Mouse (Mus musculus): ENCODE measurements at regions not wholly inside any gene's neighbourhood (a gene's known extent, or its start where the extent isn't known, plus 50 kb on each side); places are given as distances from the start of the nearest gene placed in this dataset.

- DNase-seq, result no peak
- no peak overlapping the region for H3K27ac ChIP-seq (ENCODE audit: low read depth)
- H3K9me3 ChIP-seq (ENCODE audit: low read depth, low read length), result no peaks in the 10 kb centered on the region
- H3K27me3 ChIP-seq (ENCODE audit: insufficient read depth, low read length), result no peaks in the 10 kb centered on the region
- no peak for TF ChIP-seq CTCF (IDR thresholded peaks at IDR 0.05; ENCODE audit: low read depth)
- no peaks in the 10 kb centered on the region for H3K36me3 ChIP-seq (ENCODE audit: insufficient read depth)
- H3K4me1 ChIP-seq (ENCODE audit: insufficient read depth), result no peaks in the 10 kb centered on the region
- H3K4me2 ChIP-seq, result no peak overlapping the region
- H3K9ac ChIP-seq, result no peak overlapping the region
- no peak for ATAC-seq (ENCODE audit: insufficient read depth)
- no peak overlapping the region for H3K4me3 ChIP-seq (ENCODE audit: low read depth, low read length)
- 89% methylated on average over 1 of the region's 1 CpGs for WGBS
These were observed 309.9 kb upstream of the Megf9 start for GRCm38 (mm10) chr4:70844742-70845141.

GRCm38 (mm10) chr4:70810956-70811316 is 276.1 kb upstream of the Megf9 start:
- no peak overlapping the region for H3K4me2 ChIP-seq
- no peak overlapping the region for H3K27ac ChIP-seq (ENCODE audit: low read depth)
- TF ChIP-seq CTCF (IDR thresholded peaks at IDR 0.05; ENCODE audit: low read depth), result no peak
- no peaks in the 10 kb centered on the region for H3K36me3 ChIP-seq (ENCODE audit: insufficient read depth)
- DNase-seq (no peak), ATAC-seq (ENCODE audit: insufficient read depth) (no peak)
- no peak overlapping the region for H3K4me3 ChIP-seq (ENCODE audit: low read depth, low read length)
- H3K4me1 ChIP-seq (ENCODE audit: insufficient read depth), result no peaks in the 10 kb centered on the region
- H3K27me3 ChIP-seq (ENCODE audit: insufficient read depth, low read length), result no peaks in the 10 kb centered on the region
- 62% methylated on average over 2 of the region's 2 CpGs for WGBS
- no peak overlapping the region for H3K9ac ChIP-seq
- H3K9me3 ChIP-seq (ENCODE audit: low read depth, low read length), result no peaks in the 10 kb centered on the region

GRCm38 (mm10) chr4:70810311-70810955 is 275.6 kb upstream of the Megf9 start:
- no peaks in the 10 kb centered on the region for H3K4me1 ChIP-seq (ENCODE audit: insufficient read depth)
- no peak for TF ChIP-seq CTCF (IDR thresholded peaks at IDR 0.05; ENCODE audit: low read depth)
- DNase-seq, result peak; percentile 8

GRCm38 (mm10) chr4:70804925-70805342 is 270.1 kb upstream of the Megf9 start:
- no peak overlapping the region for H3K4me2 ChIP-seq
- no peak overlapping the region for H3K27ac ChIP-seq (ENCODE audit: low read depth)
- H3K9me3 ChIP-seq (ENCODE audit: low read depth, low read length), result no peaks in the 10 kb centered on the region
- TF ChIP-seq CTCF (IDR thresholded peaks at IDR 0.05; ENCODE audit: low read depth), result no peak
- H3K4me3 ChIP-seq (ENCODE audit: low read depth, low read length), result no peak overlapping the region
- WGBS, result 57% methylated on average over 3 of the region's 3 CpGs
- peak; percentile 19 for DNase-seq
- H3K27me3 ChIP-seq (ENCODE audit: insufficient read depth, low read length), result no peaks in the 10 kb centered on the region
- no peaks in the 10 kb centered on the region for H3K36me3 ChIP-seq (ENCODE audit: insufficient read depth)
- H3K4me1 ChIP-seq (ENCODE audit: insufficient read depth), result no peaks in the 10 kb centered on the region
- H3K9ac ChIP-seq, result no peak overlapping the region
- ATAC-seq (ENCODE audit: insufficient read depth), result no peak

More at GRCm38 (mm10) chr4:70810311-70810955, 275.6 kb upstream of the Megf9 start:
- Histone ChIP-seq H3K4me3 (ENCODE audit: low read depth, low read length) (no peak overlapping the region), H3K9ac (no peak overlapping the region), H3K27ac (ENCODE audit: low read depth) (no peak overlapping the region), H3K9me3 (ENCODE audit: low read depth, low read length) (no peaks in the 10 kb centered on the region), H3K27me3 (ENCODE audit: insufficient read depth, low read length) (no peaks in the 10 kb centered on the region), H3K36me3 (ENCODE audit: insufficient read depth) (no peaks in the 10 kb centered on the region), H3K4me2 (no peak overlapping the region)
- ATAC-seq (ENCODE audit: insufficient read depth), result no peak

- 42% methylated on average over 1 of the region's 1 CpGs for WGBS
- Histone ChIP-seq H3K36me3 (ENCODE audit: insufficient read depth) (no peaks in the 10 kb centered on the region), H3K27me3 (ENCODE audit: insufficient read depth, low read length) (no peaks in the 10 kb centered on the region), H3K4me2 (no peak overlapping the region), H3K9ac (no peak overlapping the region), H3K9me3 (ENCODE audit: low read depth, low read length) (no peaks in the 10 kb centered on the region), H3K4me3 (ENCODE audit: low read depth, low read length) (no peak overlapping the region), H3K4me1 (ENCODE audit: insufficient read depth) (no peaks in the 10 kb centered on the region), H3K27ac (ENCODE audit: low read depth) (no peak overlapping the region)
- DNase-seq (no peak), ATAC-seq (ENCODE audit: insufficient read depth) (no peak)
- no peak for TF ChIP-seq CTCF (IDR thresholded peaks at IDR 0.05; ENCODE audit: low read depth)
These were observed 263.7 kb upstream of the Megf9 start for GRCm38 (mm10) chr4:70798483-70798882.

- H3K4me1 ChIP-seq (ENCODE audit: insufficient read depth), result no peaks in the 10 kb centered on the region
- H3K9me3 ChIP-seq (ENCODE audit: low read depth, low read length), result no peaks in the 10 kb centered on the region
- 82% methylated on average over 3 of the region's 3 CpGs for WGBS
- H3K27ac ChIP-seq (ENCODE audit: low read depth), result no peak overlapping the region
- H3K9ac ChIP-seq, result no peak overlapping the region
- no peaks in the 10 kb centered on the region for H3K27me3 ChIP-seq (ENCODE audit: insufficient read depth, low read length)
- ATAC-seq (ENCODE audit: insufficient read depth) (no peak), DNase-seq (no peak)
- H3K4me3 ChIP-seq (ENCODE audit: low read depth, low read length), result no peak overlapping the region
- TF ChIP-seq CTCF (IDR thresholded peaks at IDR 0.05; ENCODE audit: low read depth), result no peak
- H3K4me2 ChIP-seq, result no peak overlapping the region
- no peaks in the 10 kb centered on the region for H3K36me3 ChIP-seq (ENCODE audit: insufficient read depth)
These were observed 263.1 kb upstream of the Megf9 start for GRCm38 (mm10) chr4:70797935-70798334.

GRCm38 (mm10) chr4:70783487-70783886 is 248.7 kb upstream of the Megf9 start:
- Histone ChIP-seq H3K9ac (no peak overlapping the region), H3K4me1 (ENCODE audit: insufficient read depth) (no peaks in the 10 kb centered on the region), H3K9me3 (ENCODE audit: low read depth, low read length) (no peaks in the 10 kb centered on the region), H3K4me2 (no peak overlapping the region), H3K36me3 (ENCODE audit: insufficient read depth) (no peaks in the 10 kb centered on the region), H3K4me3 (ENCODE audit: low read depth, low read length) (no peak overlapping the region), H3K27me3 (ENCODE audit: insufficient read depth, low read length) (no peaks in the 10 kb centered on the region), H3K27ac (ENCODE audit: low read depth) (no peak overlapping the region)
- 46% methylated on average over 2 of the region's 2 CpGs for whole genome bisulfite sequencing
- ATAC-seq (ENCODE audit: insufficient read depth) (no peak), DNase-seq (peak; percentile 39)
- peak; percentile 27 for TF ChIP-seq CTCF (IDR thresholded peaks at IDR 0.05; ENCODE audit: low read depth)

GRCm38 (mm10) chr4:70781591-70781990 is 246.8 kb upstream of the Megf9 start:
- H3K9me3 ChIP-seq (ENCODE audit: low read depth, low read length), result no peaks in the 10 kb centered on the region
- no peaks in the 10 kb centered on the region for H3K27me3 ChIP-seq (ENCODE audit: insufficient read depth, low read length)
- H3K4me1 ChIP-seq (ENCODE audit: insufficient read depth), result no peaks in the 10 kb centered on the region
- H3K36me3 ChIP-seq (ENCODE audit: insufficient read depth), result no peaks in the 10 kb centered on the region
- ATAC-seq (ENCODE audit: insufficient read depth) (no peak), DNase-seq (no peak)
- H3K4me3 ChIP-seq (ENCODE audit: low read depth, low read length), result no peak overlapping the region
- no peak for TF ChIP-seq CTCF (IDR thresholded peaks at IDR 0.05; ENCODE audit: low read depth)
- no peak overlapping the region for H3K9ac ChIP-seq
- H3K4me2 ChIP-seq, result no peak overlapping the region
- H3K27ac ChIP-seq (ENCODE audit: low read depth), result no peak overlapping the region
- 78% methylated on average over 2 of the region's 2 CpGs for WGBS
